Mouse (Mus musculus) G1E (cell line): Measurements from ENCODE around the gene Myh15. TPM values are rescaled to one million over a fixed set of nuclear protein-coding genes. Genes with fewer than 3 reads are reported as not detected.

Experiments used
- ATAC-seq: 2 replicates; pipeline ENCODE4 v1.8.0; 2016; ENCODE audit warnings: mild to moderate bottlenecking; ENCODE audit not compliant: insufficient number of reproducible peaks, poor library complexity, low FRiP score, severe bottlenecking; ENCODE audit errors: extremely low read depth
- DNase-seq: peaks from one replicate; pipeline ENCODE4 v3.0.0; 2012; ENCODE audit warnings: low spot score
- H3K27me3 ChIP-seq: 2 replicates; pipeline ENCODE4 v1.6.1; 2012; ENCODE audit warnings: mild to moderate bottlenecking, low read length, inconsistent platforms; ENCODE audit not compliant: insufficient read depth
- H3K36me3 ChIP-seq: replicated peaks from 2 replicates; pipeline ENCODE3; 2012; ENCODE audit warnings: mild to moderate bottlenecking, inconsistent platforms
- H3K4me1 ChIP-seq: 2 replicates; pipeline ENCODE4 v1.6.1; 2012; ENCODE audit warnings: low read depth, low read length, inconsistent platforms, mixed read lengths; ENCODE audit not compliant: insufficient read depth
- H3K4me3 ChIP-seq: 2 replicates; pipeline ENCODE4 v1.5.1; 2012; ENCODE audit warnings: low read depth, mild to moderate bottlenecking, inconsistent platforms, low read length, moderate library complexity, mixed read lengths
- H3K9me3 ChIP-seq: replicated peaks from 2 replicates; pipeline ENCODE4 v1.6.1; 2012; ENCODE audit warnings: inconsistent platforms
- CTCF ChIP-seq: IDR thresholded peaks from 2 replicates; pipeline ENCODE4 v1.5.1; 2012; ENCODE audit warnings: low read depth, low read length, inconsistent platforms, mixed read lengths
- GATA1 ChIP-seq: IDR thresholded peaks from 2 replicates; pipeline ENCODE4 v1.6.1; 2012; ENCODE audit warnings: borderline replicate concordance, low read length, inconsistent platforms, mixed read lengths
- GATA2 ChIP-seq: IDR thresholded peaks from 2 replicates; pipeline ENCODE4 v1.6.1; 2012; ENCODE audit warnings: low read depth, low read length, inconsistent platforms, borderline replicate concordance
- POLR2AphosphoS5 ChIP-seq: IDR thresholded peaks from 2 replicates; pipeline ENCODE4 v1.6.1; 2012; ENCODE audit warnings: low read depth, low read length, inconsistent platforms; ENCODE audit not compliant: insufficient replicate concordance
- TAL1 ChIP-seq: conservative IDR thresholded peaks from 2 replicates; pipeline ENCODE4 v1.6.1; 2012; ENCODE audit warnings: low read depth, low read length, inconsistent platforms, mixed read lengths
- polyA plus RNA-seq: library from polyadenylated mRNA; stranded (reverse); fragments of >175 nt; gene quantifications from 2 replicates; pipeline ENCODE4 v1.2.3, GENCODE M21; 2012
- total RNA-seq, 2 experiments: library from RNA; stranded (forward) in 1 of 2; stranded (reverse) in 1 of 2; fragments of 200-1000 nt in 1 of 2; fragments of >200 nt in 1 of 2; fragmentation: Nextera tagmentation in 1 of 2; gene quantifications; 2 replicates each; pipeline ENCODE4 v1.2.3; 2014 to 2017

Gene Myh15
- total RNA-seq (2014; fragmentation: Nextera tagmentation) = not detected in 2 replicates
- under 0.01 TPM in 1 of 2 replicates, not detected in the other for total RNA-seq (2017)
- not detected in 2 replicates for polyA plus RNA-seq

DNA sequence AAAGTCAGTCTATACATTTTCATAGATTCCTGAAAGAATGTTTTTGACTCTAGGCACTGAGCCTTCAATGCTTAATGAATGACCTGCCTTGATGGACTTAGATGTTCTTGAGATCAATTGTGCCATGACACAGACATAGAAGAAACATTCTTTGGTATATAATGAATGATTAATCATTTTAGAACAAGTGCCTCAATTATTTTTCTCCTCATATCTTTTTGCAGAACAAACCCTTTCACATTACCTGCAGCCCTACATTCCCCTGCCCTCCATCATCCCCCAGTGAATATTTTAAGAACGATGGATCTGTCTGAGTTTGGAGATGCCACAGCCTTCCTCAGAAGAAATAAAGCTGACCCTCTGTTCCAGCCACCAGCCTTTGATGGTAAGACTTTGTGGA is at the start of gene Myh15:
Myh15 (plus strand) TSS at position 301 of the 400 bp plus-strand sequence.
- H3K36me3 ChIP-seq = no peaks in the 10 kb centered on the region
- no peaks in the 10 kb centered on the region for H3K4me1 ChIP-seq
- H3K4me3 ChIP-seq = no peak within 1 kb of the TSS
- no peak for ATAC-seq
- no peaks in the 10 kb centered on the region for H3K27me3 ChIP-seq
- no peak for TF ChIP-seq GATA1
- TF ChIP-seq POLR2AphosphoS5 = no peak
- TF ChIP-seq TAL1 = no peak
- TF ChIP-seq GATA2 = no peak
- TF ChIP-seq CTCF = no peak
- no peaks in the 10 kb centered on the region for H3K9me3 ChIP-seq
- DNase-seq = no peak

DNA sequence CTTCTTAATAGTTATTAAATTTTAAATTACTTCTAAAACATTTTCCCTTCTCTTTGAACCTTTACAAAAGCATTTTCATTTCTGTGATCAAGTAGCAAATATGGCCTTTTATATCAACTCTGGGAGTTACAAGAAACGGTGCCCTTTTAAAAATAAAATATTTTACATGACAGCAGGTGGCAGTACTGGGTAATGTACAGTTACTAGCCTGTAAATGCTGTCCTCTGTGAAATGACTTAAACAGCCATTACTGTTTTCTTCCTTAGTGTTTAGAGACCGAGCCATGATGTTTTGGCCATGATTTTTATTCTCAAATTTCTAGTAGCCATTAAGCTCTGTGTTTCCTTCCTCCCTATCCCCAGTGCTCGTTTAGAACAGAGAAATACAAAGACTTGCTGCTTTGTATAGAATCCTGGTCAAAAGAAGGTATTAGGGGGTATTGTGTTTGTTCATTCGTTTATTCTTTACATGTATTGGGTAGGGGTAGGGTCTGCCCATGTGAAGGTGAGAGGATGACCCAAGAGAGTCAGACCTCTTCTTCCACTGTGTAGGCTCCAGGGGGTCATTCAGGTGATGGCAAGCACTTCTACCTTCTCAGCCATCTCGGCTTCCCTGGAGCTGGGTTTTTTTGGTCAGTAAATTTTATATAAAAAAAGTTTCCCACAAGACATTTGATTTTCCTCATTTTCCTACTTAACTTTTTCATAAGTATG is 40.5 kb upstream of the Myh15 start:
- DNase-seq (no peak), ATAC-seq (no peak)
- no peaks in the 10 kb centered on the region for H3K27me3 ChIP-seq
- no peak overlapping the region for H3K4me3 ChIP-seq
- H3K4me1 ChIP-seq = no peaks in the 10 kb centered on the region
- no peak for TF ChIP-seq POLR2AphosphoS5
- no peak for TF ChIP-seq GATA2
- no peak for TF ChIP-seq GATA1
- no peak for TF ChIP-seq CTCF
- no peak for TF ChIP-seq TAL1
- H3K36me3 ChIP-seq = peaks cover 58% of the 10 kb centered on the region
- no peaks in the 10 kb centered on the region for H3K9me3 ChIP-seq

DNA sequence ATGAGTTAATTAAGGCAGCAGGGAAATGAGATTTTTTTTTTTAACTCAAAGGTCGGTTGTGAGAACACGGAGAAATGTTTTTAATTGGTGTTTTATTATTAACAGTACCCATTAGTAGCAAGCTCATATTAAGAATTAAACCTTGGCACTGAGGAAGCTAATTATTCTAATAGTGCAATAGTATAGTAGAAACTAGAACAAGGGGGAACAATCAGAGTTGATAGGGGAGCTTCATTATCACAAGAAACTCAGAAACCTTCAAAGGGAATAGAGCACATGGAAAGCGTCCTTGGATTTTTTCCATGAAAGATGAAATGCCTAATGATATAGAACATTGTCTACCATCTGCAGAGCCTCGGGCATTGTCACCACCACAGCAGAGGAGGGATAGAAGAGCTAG is 21.4 kb upstream of the Myh15 start:
- H3K27me3 ChIP-seq = no peaks in the 10 kb centered on the region; the same call in 1 of the 2 replicates

DNA sequence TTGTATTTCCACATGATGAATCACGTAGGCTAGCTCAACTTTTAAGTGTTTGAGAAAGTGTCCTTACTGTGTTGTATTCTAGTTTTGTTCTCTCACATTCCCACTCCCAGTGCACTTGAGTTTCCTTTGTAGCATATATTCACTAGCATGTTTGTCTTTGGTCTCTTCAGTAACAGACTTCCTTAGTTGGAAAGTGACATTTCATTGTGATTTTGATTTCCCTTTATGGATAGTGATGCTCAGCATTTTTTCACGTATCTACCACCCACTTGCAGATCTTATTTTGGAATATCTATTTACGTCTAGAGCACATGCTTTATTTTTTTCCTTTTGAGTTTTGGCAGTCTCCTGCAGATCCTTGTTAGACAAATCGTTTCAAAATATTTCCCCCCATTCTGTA is 19.5 kb upstream of the Myh15 start:
- DNase-seq (no peak), ATAC-seq (no peak)
- Histone ChIP-seq H3K36me3 (no peaks in the 10 kb centered on the region), H3K4me1 (no peaks in the 10 kb centered on the region), H3K9me3 (no peaks in the 10 kb centered on the region), H3K4me3 (no peak overlapping the region), H3K27me3 (no peaks in the 10 kb centered on the region; the same call in 1 of the 2 replicates)
- TF ChIP-seq GATA2 (no peak), GATA1 (no peak)

More for the DNA sequence above, 21.4 kb upstream of the Myh15 start:
- no peaks in the 10 kb centered on the region for H3K36me3 ChIP-seq
- DNase-seq = no peak
- no peak for ATAC-seq
- H3K9me3 ChIP-seq = no peaks in the 10 kb centered on the region
- H3K4me1 ChIP-seq = no peaks in the 10 kb centered on the region
- H3K4me3 ChIP-seq = no peak overlapping the region
- no peak for TF ChIP-seq CTCF
- no peak for TF ChIP-seq GATA1
- no peak for TF ChIP-seq GATA2
- TF ChIP-seq TAL1 = no peak
- TF ChIP-seq POLR2AphosphoS5 = no peak

DNA sequence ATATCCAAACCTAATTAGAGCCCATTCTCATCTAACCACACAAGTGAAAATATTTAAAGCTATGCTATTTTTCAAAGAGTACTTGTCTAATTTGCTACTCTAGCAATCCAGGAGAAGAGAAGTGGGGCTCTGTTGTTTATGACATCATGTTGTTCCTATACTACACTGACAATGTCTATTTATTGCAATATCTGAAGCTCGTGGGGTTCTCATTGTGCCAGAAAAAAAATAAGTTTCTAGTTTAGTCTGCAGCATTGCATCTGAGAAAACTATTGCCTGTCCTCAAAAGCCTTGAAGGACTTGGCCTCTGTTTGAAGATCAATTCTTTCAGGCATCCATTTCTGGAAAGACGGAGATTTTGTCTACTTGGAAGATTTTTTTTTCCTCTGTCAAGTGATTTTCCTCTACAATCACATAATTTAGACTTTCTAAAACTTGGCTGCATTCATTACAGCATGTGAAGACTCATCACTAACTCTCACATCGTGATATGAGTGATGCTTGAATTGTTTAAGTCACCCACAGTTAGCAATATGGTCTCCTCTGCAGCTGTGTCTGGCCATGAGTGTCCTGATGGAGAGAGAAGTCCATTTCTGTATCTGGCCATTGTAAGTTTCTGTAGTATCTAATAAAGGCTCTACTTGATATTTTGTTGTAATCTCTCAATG is 16.6 kb upstream of the Myh15 start:
- H3K4me3 ChIP-seq = no peak overlapping the region
- H3K4me1 ChIP-seq = no peaks in the 10 kb centered on the region
- ATAC-seq (no peak), DNase-seq (no peak)
- no peaks in the 10 kb centered on the region for H3K36me3 ChIP-seq
- H3K27me3 ChIP-seq = no peaks in the 10 kb centered on the region; the same call in 1 of the 2 replicates
- TF ChIP-seq CTCF = no peak
- no peak for TF ChIP-seq GATA2
- TF ChIP-seq GATA1 = no peak
- TF ChIP-seq POLR2AphosphoS5 = no peak
- H3K9me3 ChIP-seq = no peaks in the 10 kb centered on the region

DNA sequence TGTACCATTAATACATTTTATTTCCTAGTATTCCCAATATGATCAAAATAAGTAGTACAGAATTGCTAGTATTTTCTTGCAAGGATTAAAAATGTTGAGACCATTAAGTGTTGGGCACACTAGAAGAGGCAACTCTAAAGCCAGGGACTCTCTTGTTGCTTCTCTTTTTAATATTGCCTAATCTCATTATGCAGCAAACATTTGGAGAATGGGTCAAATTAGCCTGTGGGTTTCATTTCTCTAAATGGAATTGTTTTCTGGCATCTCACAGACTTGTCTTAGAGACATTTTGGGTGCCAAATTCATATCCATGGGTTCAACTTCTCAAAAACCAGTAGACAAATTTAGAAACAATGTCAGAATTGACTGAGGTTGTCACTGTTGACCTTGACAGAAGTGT is 8.1 kb upstream of the Myh15 start:
- no peaks in the 10 kb centered on the region for H3K4me1 ChIP-seq
- DNase-seq (no peak), ATAC-seq (no peak)
- TF ChIP-seq POLR2AphosphoS5 = no peak
- no peak for TF ChIP-seq GATA1
- TF ChIP-seq TAL1 = no peak
- TF ChIP-seq CTCF = no peak
- no peak for TF ChIP-seq GATA2
- no peaks in the 10 kb centered on the region for H3K9me3 ChIP-seq
- H3K27me3 ChIP-seq = no peaks in the 10 kb centered on the region
- H3K36me3 ChIP-seq = no peaks in the 10 kb centered on the region
- H3K4me3 ChIP-seq = no peak overlapping the region
